Mouse (Mus musculus) CH12.LX (cell line): ENCODE measurements around the gene Mdm4. TPM values are rescaled to one million over a fixed set of nuclear protein-coding genes. Genes with fewer than 3 reads are reported as not detected.

Experiments used
- DNase-seq: peaks from one replicate; pipeline ENCODE4 v3.0.0-alpha.2; 2013; ENCODE audit errors: extremely low read depth
- H3K27ac ChIP-seq: 2 replicates; pipeline ENCODE4 v1.5.1; 2012; ENCODE audit warnings: low read depth, mild to moderate bottlenecking, control low read depth, moderate library complexity; ENCODE audit not compliant: insufficient read depth
- H3K27me3 ChIP-seq: replicated peaks from 2 replicates; pipeline ENCODE3; 2012; ENCODE audit warnings: inconsistent platforms
- H3K36me3 ChIP-seq, 2 experiments: replicated peaks in 1 of 2; 2 replicates each; pipeline versions ENCODE3 to v1.6.1; 2012; ENCODE audit warnings: inconsistent platforms in 1 of 2, low read length in 1 of 2, mild to moderate bottlenecking in 1 of 2, mixed read lengths in 1 of 2, moderate library complexity in 1 of 2; ENCODE audit not compliant: control insufficient read depth in 1 of 2, insufficient read depth in 1 of 2
- H3K4me1 ChIP-seq, 2 experiments: 2 replicates each; pipeline ENCODE4 v1.6.1; 2012; ENCODE audit warnings: inconsistent platforms in 1 of 2, moderate library complexity in 1 of 2; ENCODE audit not compliant: insufficient read depth in 2 of 2, control insufficient read depth in 1 of 2
- H3K4me2 ChIP-seq: 2 replicates; pipeline ENCODE4 v1.6.1; 2012; ENCODE audit warnings: low read depth, mild to moderate bottlenecking, control low read depth; ENCODE audit not compliant: poor library complexity, insufficient read depth, severe bottlenecking
- H3K4me3 ChIP-seq, 3 experiments: fragments of 150-350 bp in 1 of 3; sonication (generic) in 1 of 3; replicated peaks in 1 of 3; 2 replicates each; pipeline versions ENCODE3 to v1.5.1; 2011 to 2012; ENCODE audit warnings: low read depth in 2 of 3, low read length in 2 of 3, mild to moderate bottlenecking in 2 of 3, moderate library complexity in 2 of 3, control low read depth in 1 of 3, improper control_type of control experiment in 1 of 3, inconsistent platforms in 1 of 3, mixed read lengths in 1 of 3; ENCODE audit not compliant: poor library complexity in 1 of 3
- H3K79me2 ChIP-seq: replicated peaks from 2 replicates; pipeline ENCODE4 v1.6.1; 2012; ENCODE audit warnings: mild to moderate bottlenecking, moderate library complexity; ENCODE audit not compliant: control insufficient read depth, poor library complexity, insufficient read depth, severe bottlenecking; ENCODE audit errors: extremely low read depth
- H3K9ac ChIP-seq: 2 replicates; pipeline ENCODE4 v1.6.1; 2012; ENCODE audit warnings: low read depth, mild to moderate bottlenecking, control low read depth, moderate library complexity; ENCODE audit not compliant: insufficient read depth
- H3K9me3 ChIP-seq: replicated peaks from 2 replicates; pipeline ENCODE3; 2012; ENCODE audit warnings: low read length, inconsistent platforms, mixed read lengths
- BHLHE40 ChIP-seq: IDR thresholded peaks from 2 replicates; pipeline ENCODE4 v1.6.1; 2011; ENCODE audit warnings: mild to moderate bottlenecking, low read depth, low read length, improper control_type of control experiment
- CHD2 ChIP-seq: IDR thresholded peaks from 2 replicates; pipeline ENCODE4 v1.6.1; 2011; ENCODE audit warnings: low read length, improper control_type of control experiment
- CTCF ChIP-seq, 2 experiments: IDR thresholded peaks in 1 of 2; conservative IDR thresholded peaks in 1 of 2; 2 replicates each; pipeline ENCODE4 v1.5.1; 2011 to 2012; ENCODE audit warnings: low read depth in 2 of 2, low read length in 2 of 2, improper control_type of control experiment in 1 of 2, inconsistent platforms in 1 of 2, mild to moderate bottlenecking in 1 of 2, moderate library complexity in 1 of 2
- E2F4 ChIP-seq: IDR thresholded peaks from 2 replicates; pipeline ENCODE4 v1.6.1; 2011; ENCODE audit warnings: low read depth, low read length, improper control_type of control experiment; ENCODE audit not compliant: insufficient replicate concordance
- EP300 ChIP-seq: IDR thresholded peaks from 2 replicates; pipeline ENCODE4 v1.6.1; 2011; ENCODE audit warnings: low read length, improper control_type of control experiment
- ETS1 ChIP-seq: conservative IDR thresholded peaks from 2 replicates; pipeline ENCODE4 v1.6.1; 2012; ENCODE audit warnings: low read depth, mild to moderate bottlenecking, inconsistent platforms, low read length, improper control_type of control experiment, moderate library complexity
- GABPA ChIP-seq: IDR thresholded peaks from 2 replicates; pipeline ENCODE4 v1.6.1; 2012; ENCODE audit warnings: low read depth, low read length, improper control_type of control experiment, inconsistent platforms; ENCODE audit not compliant: insufficient replicate concordance
- HCFC1 ChIP-seq: IDR thresholded peaks from 2 replicates; pipeline ENCODE4 v1.6.1; 2012; ENCODE audit warnings: low read depth, mild to moderate bottlenecking, inconsistent platforms, low read length, improper control_type of control experiment
- IRF4 ChIP-seq: IDR thresholded peaks from 2 replicates; pipeline ENCODE4 v1.6.1; 2014; ENCODE audit warnings: low read depth, mild to moderate bottlenecking, inconsistent platforms, low read length, improper control_type of control experiment
- JUND ChIP-seq: conservative IDR thresholded peaks from 2 replicates; pipeline ENCODE4 v1.6.1; 2011; ENCODE audit warnings: low read depth, low read length, improper control_type of control experiment
- MAFK ChIP-seq: IDR thresholded peaks from 2 replicates; pipeline ENCODE4 v1.6.1; 2011; ENCODE audit warnings: low read length, improper control_type of control experiment; ENCODE audit not compliant: insufficient replicate concordance
- MAX ChIP-seq: IDR thresholded peaks from 2 replicates; pipeline ENCODE4 v1.6.1; 2011; ENCODE audit warnings: low read length, improper control_type of control experiment
- MEF2A ChIP-seq: IDR thresholded peaks from 2 replicates; pipeline ENCODE4 v1.6.1; 2014; ENCODE audit warnings: low read depth, mild to moderate bottlenecking, inconsistent platforms, low read length, improper control_type of control experiment, borderline replicate concordance
- MXI1 ChIP-seq: IDR thresholded peaks from 2 replicates; pipeline ENCODE4 v1.6.1; 2011; ENCODE audit warnings: mild to moderate bottlenecking, low read depth, low read length, improper control_type of control experiment
- NRF1 ChIP-seq: IDR thresholded peaks from 2 replicates; pipeline ENCODE4 v1.6.1; 2014; ENCODE audit warnings: low read depth, mild to moderate bottlenecking, inconsistent platforms, low read length, improper control_type of control experiment, moderate library complexity
- PAX5 ChIP-seq: IDR thresholded peaks from 2 replicates; pipeline ENCODE4 v1.6.1; 2012; ENCODE audit warnings: low read length, inconsistent platforms, mixed read lengths
- POLR2A ChIP-seq: IDR thresholded peaks from 2 replicates; pipeline ENCODE4 v1.6.1; 2011; ENCODE audit warnings: low read depth, mild to moderate bottlenecking, improper control_type of control experiment, low read length
- POLR2AphosphoS2 ChIP-seq: IDR thresholded peaks from 2 replicates; pipeline ENCODE4 v1.6.1; 2011; ENCODE audit warnings: low read depth, low read length, improper control_type of control experiment
- TCF12 ChIP-seq: IDR thresholded peaks from 2 replicates; pipeline ENCODE4 v1.6.1; 2014; ENCODE audit warnings: low read depth, mild to moderate bottlenecking, inconsistent platforms, low read length, improper control_type of control experiment
- UBTF ChIP-seq: IDR thresholded peaks from 2 replicates; pipeline ENCODE4 v1.6.1; 2012; ENCODE audit warnings: low read depth, mild to moderate bottlenecking, inconsistent platforms, low read length, improper control_type of control experiment, moderate library complexity
- ZC3H11A ChIP-seq: IDR thresholded peaks from 2 replicates; pipeline ENCODE4 v1.6.1; 2012; ENCODE audit warnings: low read depth, mild to moderate bottlenecking, inconsistent platforms, low read length, improper control_type of control experiment
- ZKSCAN1 ChIP-seq: IDR thresholded peaks from 2 replicates; pipeline ENCODE4 v1.6.1; 2012; ENCODE audit warnings: low read depth, inconsistent platforms, low read length, improper control_type of control experiment, borderline replicate concordance
- ZNF384 ChIP-seq: IDR thresholded peaks from 2 replicates; pipeline ENCODE4 v1.6.1; 2012; ENCODE audit warnings: low read depth, low read length, improper control_type of control experiment, inconsistent platforms
- dilution Hi-C: fragments of 300-500 bp; cut with MboI; formaldehyde crosslinking; loops from 2 replicates; pipeline ENCODE4 v1.14.3; 2020; ENCODE audit warnings: low sequenced_read_pairs; ENCODE audit not compliant: extremely low pct_unique_long_range_greater_than_20kb, extremely low pct_ligation_motif_present
- in situ Hi-C: fragments of 300-500 bp; cut with MboI; formaldehyde crosslinking; loops from 3 replicates; pipeline ENCODE4 v1.14.3; 2019; ENCODE audit warnings: low sequenced_read_pairs, low pct_ligation_motif_present, low pct_unique_long_range_greater_than_20kb, mixed read lengths
- polyA plus RNA-seq: library from polyadenylated mRNA; unstranded; fragments of >175 nt; gene quantifications from 2 replicates; pipeline ENCODE4 v1.2.1, GENCODE M21; 2012; ENCODE audit warnings: low read depth; ENCODE audit not compliant: insufficient read length
- total RNA-seq, 2 experiments: library from RNA; depleted of rRNA; stranded (reverse); fragments of 300-350 nt in 1 of 2; fragments of >200 nt in 1 of 2; gene quantifications; 2 replicates each; pipeline ENCODE4 v1.2.3; 2012 to 2014

The Mdm4 gene
- total and polyA plus RNA-seq, 3 experiments = 66.5 to 107 (median 78.9) TPM

GRCm38 (mm10) chr1:133057345-133058034, 27.1 kb upstream of the Mdm4 start:
- H3K9me3 ChIP-seq = no peaks in the 10 kb centered on the region
- H3K4me2 ChIP-seq = no peak overlapping the region
- TF ChIP-seq MEF2A (no peak), TCF12 (no peak), ZKSCAN1 (no peak), GABPA (no peak), JUND (no peak), ZNF384 (no peak), IRF4 (no peak), POLR2AphosphoS2 (no peak), NRF1 (no peak), UBTF (no peak)
- H3K27ac ChIP-seq = no peak overlapping the region
- H3K4me3 ChIP-seq = no peak overlapping the region
- H3K27me3 ChIP-seq = no peaks in the 10 kb centered on the region
- in situ Hi-C loops (no loop called here), dilution Hi-C loops (no loop called here)
- peaks cover 58% of the 10 kb centered on the region for H3K79me2 ChIP-seq
- peaks cover 13 to 52% of the 10 kb centered on the region in 2 experiments for H3K36me3 ChIP-seq
- no peak for DNase-seq
- no peak overlapping the region for H3K9ac ChIP-seq
- peaks cover 22 to 62% of the 10 kb centered on the region in 2 experiments for H3K4me1 ChIP-seq

DNA sequence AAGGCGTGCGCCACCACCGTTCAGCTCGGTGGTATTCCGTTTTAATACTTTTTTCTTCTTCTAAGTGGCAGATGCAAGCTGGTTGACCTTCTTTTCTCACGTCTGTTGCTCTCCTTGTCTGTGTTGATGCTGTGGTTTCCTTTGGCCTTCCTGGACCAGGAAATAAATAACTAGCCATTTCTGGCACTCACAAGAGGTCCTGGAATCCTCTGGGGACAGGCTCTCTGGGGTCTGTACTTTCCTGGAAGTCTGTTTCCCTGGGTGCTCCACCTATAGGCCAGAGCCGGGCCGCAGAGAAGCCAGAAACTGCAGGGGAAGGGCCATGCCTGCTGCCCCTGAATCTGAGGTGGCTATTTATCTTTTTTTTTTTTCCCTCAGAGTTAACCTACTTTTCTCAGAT, 24.0 kb upstream of the Mdm4 start:
- Histone ChIP-seq H3K4me1 (peaks cover 33 to 85% of the 10 kb centered on the region in 2 experiments), H3K36me3 (peaks cover 0 to 24% of the 10 kb centered on the region in 2 experiments), H3K79me2 (peaks cover 77% of the 10 kb centered on the region), H3K4me2 (peak overlapping the region; percentile 78), H3K27ac (no peak overlapping the region), H3K4me3 (peak overlapping the region; percentile 53 to 69 (median 67)), H3K9me3 (no peaks in the 10 kb centered on the region), H3K27me3 (no peaks in the 10 kb centered on the region), H3K9ac (peak overlapping the region; percentile 54)
- dilution Hi-C loops = no loop called here
- in situ Hi-C loops = loop anchor here (5.0 kb wide), 1 partner anchor 33 kb away; no protein-coding TSS in a partner anchor
- no peak for DNase-seq
- TF ChIP-seq CHD2 = no peak
- TF ChIP-seq UBTF = 0 out of 2 replicates have a peak, but pooled peaks have one; percentile 29
- 0 out of 4 replicates have a peak, but pooled peaks of 1 of the 2 experiments have one; percentile 17 for TF ChIP-seq CTCF (conservative IDR thresholded peaks at IDR 0.05 in 1 of 2, IDR thresholded peaks at IDR 0.05 in 1 of 2; ENCODE audit: low read depth in 2 of 2, low read length in 2 of 2)

- Histone ChIP-seq H3K27me3 (no peaks in the 10 kb centered on the region), H3K4me3 (peak overlapping the region; percentile 53 to 69 (median 67)), H3K4me2 (peak overlapping the region; percentile 78), H3K9ac (peak overlapping the region; percentile 54), H3K27ac (peak overlapping the region; percentile 81), H3K9me3 (no peaks in the 10 kb centered on the region), H3K4me1 (peaks cover 37 to 85% of the 10 kb centered on the region in 2 experiments), H3K36me3 (peaks cover 0 to 15% of the 10 kb centered on the region in 2 experiments), H3K79me2 (peaks cover 77% of the 10 kb centered on the region)
- dilution Hi-C loops = no loop called here
- DNase-seq = peak; percentile 98
- in situ Hi-C loops = loop anchor here (5.0 kb wide), 1 partner anchor 34 kb away; no protein-coding TSS in a partner anchor
- TF ChIP-seq HCFC1 (no peak), TCF12 (peak; percentile 77), MAX (0 out of 2 replicates have a peak, but pooled peaks have one; percentile 47), MEF2A (peak; percentile 88), UBTF (no peak), POLR2A (peak; percentile 52; the same call in 1 of the 2 replicates), PAX5 (no peak), ZKSCAN1 (no peak), E2F4 (no peak), EP300 (0 out of 2 replicates have a peak, but pooled peaks have one; percentile 60), ZNF384 (no peak), CTCF (conservative IDR thresholded peaks at IDR 0.05 in 1 of 2, IDR thresholded peaks at IDR 0.05 in 1 of 2; ENCODE audit: low read depth in 2 of 2, low read length in 2 of 2) (no peak), ZC3H11A (no peak), IRF4 (no peak), MXI1 (peak; percentile 66), ETS1 (peak; percentile 82), MAFK (no peak), BHLHE40 (peak; percentile 43; the same call in 1 of the 2 replicates)
These were observed 22.7 kb upstream of the Mdm4 start for GRCm38 (mm10) chr1:133053034-133053433.
